Mouse (Mus musculus): Measurements from ENCODE around the gene Trim11.
"Not testable (repeated sequence)": the region's sequence is repeated elsewhere in the genome, so short reads cannot be mapped to it uniquely, and the experiment has no call there.

Gene Trim11

DNA sequence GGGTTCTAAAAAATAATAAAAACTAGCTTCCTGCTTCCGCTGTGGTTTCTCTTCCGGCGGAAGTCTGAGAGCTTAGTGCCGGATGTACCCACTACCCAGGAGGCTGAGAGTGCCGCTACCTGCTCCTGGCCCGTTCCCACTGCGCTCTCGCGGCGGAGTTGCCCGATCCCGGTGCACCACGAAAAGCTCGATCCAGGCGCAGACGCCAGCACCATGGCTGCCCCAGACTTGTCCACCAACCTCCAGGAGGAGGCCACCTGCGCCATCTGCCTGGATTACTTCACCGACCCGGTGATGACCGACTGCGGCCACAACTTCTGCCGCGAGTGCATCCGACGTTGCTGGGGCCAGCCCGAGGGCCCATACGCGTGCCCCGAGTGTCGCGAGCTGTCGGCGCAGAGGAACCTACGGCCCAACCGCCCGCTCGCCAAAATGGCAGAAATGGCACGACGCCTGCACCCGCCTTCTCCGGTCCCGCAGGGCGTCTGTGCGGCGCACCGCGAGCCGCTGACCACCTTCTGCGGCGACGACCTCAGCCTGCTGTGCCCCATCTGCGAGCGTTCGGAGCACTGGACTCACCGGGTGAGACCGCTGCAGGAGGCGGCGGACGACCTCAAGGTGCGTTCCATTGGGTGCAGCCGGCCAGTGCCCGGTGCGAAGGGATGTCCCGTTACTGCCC lies at the start of gene Trim11:
Gene Trim11 (plus strand): TSS at position 67 of the 679 bp plus-strand sequence.
- peak; percentile 79 for DNase-seq (ENCODE audit: low read depth, low spot score)

GRCm38 (mm10) chr11:58929055-58929454 lies 48.8 kb upstream of the Trim11 start:
- no peak for DNase-seq (ENCODE audit: low read depth, low spot score)

DNA sequence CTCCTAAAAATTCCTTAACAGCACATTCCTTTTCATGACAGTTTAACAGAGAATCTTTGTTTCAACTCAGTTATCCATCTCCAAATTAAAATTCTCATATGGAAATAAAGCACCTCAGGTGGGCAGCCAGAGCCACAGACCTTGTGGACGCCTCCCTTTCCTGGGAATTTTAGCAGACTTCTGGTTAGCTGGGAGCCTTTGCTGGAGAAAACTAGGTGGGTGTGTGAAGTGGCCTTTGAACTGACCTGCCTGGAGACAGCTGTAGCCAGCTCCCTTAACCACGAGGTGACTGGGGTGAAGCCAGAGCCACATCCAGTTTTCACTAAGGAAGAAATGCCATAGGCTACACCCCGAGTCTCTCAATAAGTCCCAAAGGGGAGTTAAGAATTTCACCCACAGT lies 48.3 kb upstream of the Trim11 start:
- no peak for DNase-seq (ENCODE audit: low read depth, low spot score)

DNA sequence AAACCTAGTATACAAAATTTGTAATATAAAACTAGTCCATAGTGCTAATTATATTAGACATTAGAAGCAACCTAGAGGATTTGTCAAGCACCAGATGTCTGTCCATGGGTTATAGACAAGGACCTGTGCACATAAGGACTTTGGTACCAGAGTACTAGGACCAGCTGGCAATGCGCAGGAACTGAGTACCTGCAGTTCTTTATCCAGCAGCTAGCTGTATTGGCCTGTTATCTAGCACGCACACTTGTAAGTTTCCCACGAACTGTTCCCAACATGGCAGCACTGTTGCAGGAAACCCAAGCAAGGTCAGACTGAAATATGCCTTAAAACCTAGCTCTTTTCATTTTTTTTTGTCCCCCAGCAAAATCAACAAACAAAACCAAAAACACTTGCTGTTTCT lies 47.6 kb upstream of the Trim11 start:
- no peak for DNase-seq (ENCODE audit: low read depth, low spot score)

- peak; percentile 17 for DNase-seq (ENCODE audit: low read depth, low spot score)
Observed at GRCm38 (mm10) chr11:58931576-58931975, 46.3 kb upstream of the Trim11 start.

DNA sequence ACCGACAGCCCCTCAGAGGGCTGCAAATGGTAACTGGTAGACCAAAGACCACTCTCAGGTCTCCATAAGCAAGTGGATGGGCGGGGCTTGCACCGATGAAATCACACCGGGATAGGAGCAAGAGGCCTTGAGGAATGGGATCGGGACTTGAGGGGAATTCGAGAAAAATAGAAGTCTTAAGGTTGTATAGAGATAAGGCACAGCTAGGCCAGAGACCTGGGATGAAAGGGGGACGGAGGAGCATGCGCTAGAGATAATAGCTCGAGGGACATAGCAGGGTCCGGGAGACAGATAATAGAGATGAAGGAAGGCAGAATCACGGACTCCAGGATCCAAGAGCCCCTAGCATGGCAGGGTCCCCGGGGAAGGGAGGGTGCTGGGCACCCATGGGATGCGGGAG lies 40.0 kb upstream of the Trim11 start:
- DNase-seq (ENCODE audit: low read depth, low spot score) = peak; percentile 50

DNA sequence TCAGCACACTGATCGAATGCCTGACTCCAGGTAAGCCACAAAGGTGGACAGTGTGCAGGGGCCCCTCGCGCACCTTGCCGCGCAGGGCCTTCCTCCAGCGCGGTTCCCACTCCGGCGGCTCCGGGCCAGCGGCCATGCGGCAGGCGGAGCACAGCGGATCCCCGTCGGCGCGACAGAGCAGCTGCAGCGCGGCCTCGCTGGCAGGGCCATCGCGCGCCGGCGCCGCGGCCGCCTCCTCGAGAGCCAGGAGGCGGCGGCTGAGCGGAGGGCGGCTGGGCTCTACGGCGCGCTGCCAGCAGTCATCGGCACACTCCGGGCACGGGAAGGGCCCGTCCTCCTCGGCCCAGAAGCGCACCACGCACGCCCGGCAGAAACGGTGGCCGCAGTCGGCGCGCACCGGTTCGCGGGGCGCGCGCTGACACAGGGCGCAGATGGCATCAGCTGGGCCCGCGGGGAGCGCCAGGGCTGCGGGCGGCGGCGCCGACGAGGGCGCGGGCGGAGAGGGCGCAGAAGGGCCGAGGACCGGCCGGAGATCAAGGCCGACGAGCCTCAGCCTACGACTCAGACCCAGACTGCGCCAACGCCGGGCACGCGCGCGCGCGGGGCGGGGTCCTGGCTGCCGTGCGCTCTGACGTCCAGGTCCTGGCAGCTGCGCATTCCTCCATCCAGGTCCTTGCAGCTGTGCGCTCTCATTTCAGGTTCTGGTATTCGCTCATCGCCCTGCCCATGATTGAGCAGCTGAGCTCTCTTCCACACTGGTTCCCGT lies 39.4 kb upstream of the Trim11 start, which contains the start of gene Rnf187:
Gene Rnf187 (minus strand): TSS at position 595 of the 766 bp plus-strand sequence.
- peak; percentile 90 for DNase-seq (ENCODE audit: low read depth, low spot score)

GRCm38 (mm10) chr11:58939088-58939439 lies 38.8 kb upstream of the Trim11 start:
- no peak for DNase-seq (ENCODE audit: low read depth, low spot score)

GRCm38 (mm10) chr11:58944136-58944535 lies 33.8 kb upstream of the Trim11 start:
- no peak for DNase-seq (ENCODE audit: low read depth, low spot score)

DNA sequence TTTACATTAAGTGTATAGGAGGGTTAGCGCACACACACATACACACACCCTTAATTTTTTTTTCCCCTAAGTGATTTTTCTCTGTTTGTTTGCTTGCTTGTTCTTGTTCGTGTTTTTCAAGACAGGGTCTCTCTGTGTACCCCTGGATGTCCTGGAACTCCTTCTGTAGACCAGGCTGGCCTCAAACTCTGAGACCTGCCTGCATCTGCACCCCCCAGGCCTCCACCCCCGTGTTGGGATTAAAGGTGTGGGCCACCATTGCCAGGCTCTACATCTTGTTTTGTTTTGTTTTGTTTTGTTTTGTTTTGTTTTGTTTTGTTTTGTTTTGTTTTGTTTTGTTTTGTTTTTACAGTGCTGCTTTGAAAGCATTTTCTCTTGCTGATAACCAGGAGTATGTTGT lies 30.6 kb upstream of the Trim11 start:
- DNase-seq (ENCODE audit: low read depth, low spot score) = no peak

- no peak for DNase-seq (ENCODE audit: low read depth, low spot score)
Observed at GRCm38 (mm10) chr11:58947798-58948528, 29.9 kb upstream of the Trim11 start.

GRCm38 (mm10) chr11:58948542-58949479 lies 29.1 kb upstream of the Trim11 start, which contains the start of gene Hist3h2ba:
Gene Hist3h2ba, plus strand, starts transcription at chr11:58948920.
- no peak for DNase-seq (ENCODE audit: low read depth, low spot score)

DNA sequence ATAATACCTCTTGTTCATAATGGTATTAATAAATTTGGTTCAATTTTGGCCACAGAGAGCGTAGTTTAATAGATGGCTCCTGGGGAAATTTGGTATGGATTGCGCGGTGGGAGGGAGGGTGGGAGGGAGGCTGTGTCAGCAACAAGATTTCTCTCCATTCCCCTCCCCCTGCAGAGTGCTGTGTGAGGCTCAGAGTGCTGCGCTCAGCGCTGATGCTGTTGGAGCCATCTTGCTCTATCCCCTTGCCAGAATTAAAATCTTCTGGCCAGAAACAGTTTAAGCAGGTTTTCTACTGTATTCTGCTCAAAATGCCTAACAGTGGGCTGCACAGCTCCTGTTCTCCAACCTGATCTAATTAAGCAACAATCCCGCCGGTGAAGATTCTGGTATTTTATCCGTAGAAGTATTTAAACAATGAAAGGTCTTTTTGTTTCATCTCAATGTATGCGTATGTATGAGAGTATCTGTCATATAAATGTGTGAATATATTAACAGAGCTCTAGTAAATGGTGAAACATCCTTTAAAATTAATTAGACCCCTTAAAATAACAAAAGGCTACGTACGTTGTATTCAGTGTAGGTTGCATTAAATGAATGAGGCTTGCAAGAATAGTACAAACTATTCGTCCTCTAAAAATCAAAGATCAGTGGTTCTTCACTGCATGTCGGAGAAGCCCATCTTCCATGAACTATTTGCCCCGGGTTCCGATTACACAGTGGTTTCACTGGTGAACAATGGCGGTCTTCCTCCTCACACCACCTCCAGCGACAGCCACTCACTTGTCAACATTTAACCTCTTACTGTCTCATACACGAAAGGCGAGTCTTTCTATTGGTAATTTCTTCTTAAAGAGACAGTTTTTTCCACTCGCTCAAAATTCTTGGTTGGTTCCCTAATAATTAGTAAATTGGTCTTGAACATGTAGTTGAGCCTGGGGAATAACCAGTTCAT lies 28.1 kb upstream of the Trim11 start:
- DNase-seq (ENCODE audit: low read depth, low spot score) = no peak

GRCm38 (mm10) chr11:58951210-58951609 lies 26.7 kb upstream of the Trim11 start:
- DNase-seq (ENCODE audit: low read depth, low spot score) = no peak

DNA sequence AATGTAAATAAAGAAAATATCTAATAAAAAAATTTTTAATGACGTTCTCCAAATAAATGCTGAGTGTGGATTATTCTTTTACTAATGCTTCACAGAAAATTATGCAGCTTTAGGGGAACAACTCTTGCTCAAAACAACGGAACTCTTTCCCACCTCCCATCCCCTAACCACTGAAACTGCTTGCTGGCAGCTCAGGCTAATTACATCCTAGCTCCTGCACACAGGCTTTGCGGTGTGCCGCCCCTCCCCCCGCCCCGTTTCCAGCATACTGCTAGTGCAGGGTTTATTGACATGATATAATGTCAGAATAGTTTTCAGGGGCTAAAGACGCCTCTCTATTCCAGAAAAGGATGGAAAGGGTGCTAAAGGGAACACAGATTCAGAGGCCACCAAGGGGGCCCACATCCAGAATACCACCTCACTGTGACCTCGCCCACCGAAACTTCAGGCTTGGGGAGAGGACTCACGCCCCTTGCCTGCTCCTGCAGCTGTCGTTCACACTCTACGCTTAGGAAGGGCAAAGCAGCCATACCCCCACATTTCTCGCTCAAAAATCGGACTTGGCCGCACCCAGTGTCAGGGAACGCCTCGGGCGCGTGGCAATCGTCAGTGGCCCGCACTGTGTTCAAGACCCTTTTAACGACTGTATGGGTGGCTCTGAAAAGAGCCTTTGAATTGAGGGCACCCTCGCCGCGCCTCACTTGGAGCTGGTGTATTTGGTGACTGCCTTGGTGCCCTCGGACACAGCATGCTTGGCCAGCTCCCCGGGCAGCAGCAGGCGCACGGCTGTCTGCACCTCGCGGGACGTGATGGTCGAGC lies 24.3 kb upstream of the Trim11 start:
- DNase-seq (ENCODE audit: low read depth, low spot score) = no peak

DNA sequence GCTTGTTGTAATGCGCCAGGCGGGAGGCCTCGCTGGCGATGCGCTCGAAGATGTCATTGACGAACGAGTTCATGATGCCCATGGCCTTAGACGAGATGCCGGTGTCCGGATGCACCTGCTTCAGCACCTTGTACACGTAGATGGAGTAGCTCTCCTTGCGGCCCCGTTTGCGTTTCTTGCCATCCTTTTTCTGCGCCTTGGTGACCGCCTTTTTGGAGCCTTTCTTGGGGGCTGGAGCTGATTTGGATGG lies 23.8 kb upstream of the Trim11 start:
- DNase-seq (ENCODE audit: low read depth, low spot score) = not testable (repeated sequence)

- peak; percentile 91 for DNase-seq (ENCODE audit: low read depth, low spot score)
Observed at GRCm38 (mm10) chr11:58954420-58955142, 23.3 kb upstream of the Trim11 start, which contains the start of the genes Hist3h2a and Trim17. Gene Hist3h2a, plus strand, starts transcription at chr11:58954685. Gene Trim17, plus strand, starts transcription at chr11:58954685.

- peak; percentile 55 for DNase-seq (ENCODE audit: low read depth, low spot score)
Observed at GRCm38 (mm10) chr11:58955143-58955867, 22.6 kb upstream of the Trim11 start.
